Mouse (Mus musculus): ENCODE data around the gene Gbp8. TPM values are rescaled to one million over a fixed set of nuclear protein-coding genes. Genes with fewer than 3 reads are reported as not detected.

Gene Gbp8
- total RNA-seq (2023): 10 to 100 TPM; 37.0 to 38.3 TPM

GRCm38 (mm10) chr5:105139409-105140088, at the start of gene Gbp8, which contains the start of the genes Gbp9 and Gbp4:
TSS of gene Gbp8 (minus strand) at chr5:105139540.
TSS of gene Gbp9 (minus strand) at chr5:105139539.
TSS of gene Gbp4 (minus strand) at chr5:105139586.

GRCm38 (mm10) chr5:104982535-104982934, 156.8 kb downstream of the Gbp8 start, which contains the start of gene Abcg3:
TSS of gene Abcg3 (minus strand) at chr5:104982718.

Other genes with a start within 250 kb of the Gbp8 start
- 10 to 100 TPM in 1 of 2 experiments, 1 to 10 TPM in 1; 8.9 to 12.3 TPM for gene Abcg3, start 156.8 kb downstream of the Gbp8 start, total RNA-seq (2023)
- 100 to 1,000 TPM in 1 of 2 experiments, 10 to 100 TPM in 1; 88.6 to 103 TPM for gene Gbp9, start within 50 bp of the Gbp8 start, total RNA-seq (2023)
- 100 to 1,000 TPM; 156 to 169 TPM for gene Gbp4, start within 50 bp of the Gbp8 start, total RNA-seq (2023)
- 10 to 100 TPM in 1 of 2 experiments, 1 to 10 TPM in 1; 8.5 to 18.4 TPM for gene Gbp10, start 100.0 kb upstream of the Gbp8 start, total RNA-seq (2023)
- gene Gm43302, start 154.2 kb upstream of the Gbp8 start, total RNA-seq (2023): not detected
- gene Gbp6, start 154.2 kb upstream of the Gbp8 start, total RNA-seq (2023): 10 to 100 TPM; 57.5 to 76.8 TPM